Mouse (Mus musculus) layer of hippocampus, adult 9-11 months (tissue): ENCODE data around the gene Matn1.

Experiments used
- DNase-seq: peaks from one replicate; pipeline ENCODE4 v3.0.0; 2022

Gene Matn1

DNA sequence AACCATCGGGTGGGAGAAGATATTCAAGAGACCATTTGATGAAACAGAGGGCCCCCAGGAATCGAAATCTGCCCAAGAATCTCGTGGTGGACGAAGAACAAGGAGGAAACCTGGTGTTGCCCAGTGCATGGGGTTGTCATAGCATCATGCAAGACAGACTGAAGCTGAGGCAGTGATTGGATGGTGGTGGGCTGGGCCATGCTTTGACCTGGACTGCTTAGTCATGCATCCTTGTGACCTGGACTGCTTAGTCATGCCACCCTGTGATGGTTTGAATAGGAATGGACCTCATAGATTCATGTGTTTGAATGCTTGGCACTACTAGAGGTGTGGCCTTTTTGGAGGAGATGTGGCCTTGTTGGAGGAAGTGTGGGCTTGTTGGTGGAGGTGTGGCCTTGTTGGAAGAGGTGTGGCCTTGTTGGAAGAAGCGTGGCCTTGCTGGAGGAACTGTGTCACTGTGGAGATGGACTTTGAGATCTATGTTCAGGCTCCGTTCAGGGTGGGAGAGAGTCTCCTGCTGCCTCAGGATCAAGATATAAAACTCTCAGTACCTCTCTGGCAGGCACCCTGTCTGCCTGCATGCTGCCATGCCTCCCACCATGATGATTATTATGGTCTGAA lies 44.1 kb downstream of the Matn1 start:
- DNase-seq: no peak

DNA sequence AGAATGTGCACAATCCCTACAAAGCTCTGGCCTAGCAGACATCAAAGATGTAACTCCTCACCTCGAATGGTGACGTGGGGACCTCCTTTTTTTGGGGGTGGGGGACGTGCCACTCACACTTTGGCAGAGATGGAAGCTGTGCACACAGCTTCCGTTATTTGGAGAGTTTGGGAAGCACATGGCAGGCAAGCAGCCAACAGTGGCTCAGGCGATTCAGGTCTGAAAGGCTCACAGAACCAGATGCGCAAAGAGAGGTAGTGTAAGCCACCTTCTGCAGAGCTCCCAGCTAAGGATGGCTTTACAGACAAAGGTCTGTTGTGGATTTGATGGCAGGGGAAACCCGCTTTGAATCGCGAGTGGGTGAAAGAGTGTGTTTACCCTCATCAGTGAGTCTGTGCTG lies 45.0 kb downstream of the Matn1 start:
- DNase-seq: peak; percentile 16

DNA sequence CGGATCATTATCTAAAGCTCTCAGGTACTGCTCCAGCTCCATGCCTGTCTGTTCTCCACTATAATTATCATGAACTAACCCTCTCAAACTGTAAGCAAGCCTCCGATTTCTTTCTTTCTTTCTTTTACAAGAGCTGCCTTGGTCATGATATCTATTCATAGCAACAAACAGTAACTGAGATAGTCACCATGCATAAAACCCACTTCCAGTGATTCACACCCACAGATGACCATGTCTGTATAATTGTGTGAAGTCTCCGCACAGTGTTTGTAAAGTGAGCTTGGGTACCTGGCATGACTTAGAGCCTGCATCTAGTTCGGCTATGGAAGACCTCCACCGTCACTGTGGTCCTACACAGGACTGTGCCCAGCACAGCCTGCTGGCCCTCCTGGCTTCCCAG lies 46.8 kb downstream of the Matn1 start:
- no peak for DNase-seq

DNA sequence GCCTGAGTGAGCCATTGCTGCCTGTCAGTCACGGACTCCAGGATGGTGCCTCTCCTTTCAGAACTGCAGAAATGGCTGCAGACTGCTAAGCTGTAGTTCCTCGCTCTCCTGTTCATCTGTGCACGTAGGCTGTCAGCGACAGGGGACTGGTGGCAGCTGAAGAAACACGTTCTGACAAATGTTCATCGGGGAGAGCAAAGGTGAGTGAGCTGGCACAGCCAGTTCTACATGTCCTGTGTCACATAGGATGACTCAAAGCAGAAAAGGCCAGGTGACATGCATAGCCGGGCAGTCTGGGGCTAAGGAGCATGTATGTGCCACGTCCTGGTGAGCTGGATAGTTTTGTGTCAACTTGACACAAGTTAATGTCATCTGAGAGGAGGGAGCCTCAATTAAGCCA lies 50.4 kb downstream of the Matn1 start:
- no peak for DNase-seq

DNA sequence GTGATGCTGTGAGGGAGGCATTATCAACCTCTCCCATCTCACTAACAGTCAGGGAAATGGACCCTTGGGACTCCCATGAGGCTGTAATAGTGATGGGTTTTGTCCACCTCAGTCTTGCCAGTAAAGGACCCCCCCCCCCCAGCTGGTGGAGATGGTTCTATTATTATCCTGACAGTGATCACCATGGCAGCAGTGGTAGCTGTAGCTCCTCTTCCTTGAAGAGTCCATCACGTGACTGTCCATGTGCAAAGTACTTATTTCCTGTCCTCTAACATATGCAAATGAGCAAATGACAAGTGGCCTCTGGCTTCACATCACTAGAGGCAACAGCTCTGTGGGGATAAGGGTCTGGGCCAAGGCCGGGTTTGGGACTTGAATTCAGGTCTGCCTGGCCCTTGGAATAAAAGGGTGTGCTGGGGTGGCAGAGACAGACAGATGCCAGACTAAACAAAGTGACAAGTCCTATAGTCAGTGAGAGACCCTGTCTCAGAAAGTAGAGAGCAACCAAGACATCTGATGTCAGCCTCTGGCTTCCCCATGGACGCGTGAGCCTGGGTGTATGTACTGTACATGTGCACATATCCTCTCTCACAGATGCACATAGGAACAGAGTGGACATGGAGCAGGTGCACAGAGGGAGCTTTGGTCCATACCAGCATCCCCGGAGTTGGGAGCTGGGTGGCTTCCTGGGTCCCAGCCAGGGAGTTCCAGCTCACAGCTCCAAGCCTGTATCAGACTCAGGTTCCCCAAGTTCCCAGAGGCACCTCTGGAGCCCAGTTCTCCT lies 55.8 kb downstream of the Matn1 start:
- no peak for DNase-seq

DNA sequence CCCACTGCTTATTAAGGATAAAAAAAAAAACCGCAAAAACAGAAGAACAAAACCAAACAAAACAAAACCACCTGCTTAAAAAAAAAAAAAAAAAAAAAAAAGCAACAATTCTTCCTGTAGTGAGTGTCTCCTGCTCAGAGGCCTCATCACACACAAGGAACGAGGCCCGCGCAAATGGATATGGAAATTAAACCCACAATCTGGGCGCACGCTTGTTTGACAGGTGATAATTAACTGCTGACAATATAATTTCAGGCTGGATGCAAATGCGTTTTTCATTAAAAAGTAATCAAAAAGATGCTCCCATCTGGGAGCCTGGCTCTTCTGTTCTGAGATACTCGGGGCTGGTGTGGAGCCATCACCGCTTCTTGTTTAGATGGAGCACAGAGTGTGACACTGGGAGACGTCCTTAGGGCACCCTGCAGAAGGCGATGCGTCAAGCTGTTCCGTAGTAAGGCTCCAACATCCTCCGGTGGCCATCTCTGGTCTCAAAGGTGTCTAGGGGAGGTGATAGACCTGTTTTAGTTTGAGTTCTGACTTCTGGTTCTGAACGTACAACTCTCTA lies 56.5 kb downstream of the Matn1 start:
- no peak for DNase-seq
